Mouse (Mus musculus) neural tube, embryonic 14.5 days (tissue): ENCODE results near the gene AB124611. TPM values are rescaled to one million over a fixed set of nuclear protein-coding genes. Genes with fewer than 3 reads are reported as not detected.

Experiments used
- ATAC-seq: fragments of 200-750 bp; cut with Nextera tagmentation; 2 replicates; pipeline ENCODE4 v1.8.0; 2017; ENCODE audit warnings: low read depth, mild to moderate bottlenecking, moderate TSS enrichment, moderate library complexity
- H3K27ac ChIP-seq: fragments of 300-500 bp; sonication (generic); 2 replicates; pipeline ENCODE4 v1.5.1; 2014; ENCODE audit warnings: low read depth, mild to moderate bottlenecking, control low read depth, low read length, moderate library complexity, mixed read lengths
- H3K27me3 ChIP-seq: fragments of 300-500 bp; sonication (generic); 2 replicates; pipeline ENCODE4 v1.6.1; 2014; ENCODE audit warnings: low read length; ENCODE audit not compliant: control insufficient read depth, insufficient read depth
- H3K36me3 ChIP-seq: fragments of 300-500 bp; sonication (generic); 2 replicates; pipeline ENCODE4 v1.6.1; 2014; ENCODE audit warnings: low read length, mixed read lengths; ENCODE audit not compliant: control insufficient read depth, insufficient read depth
- H3K4me1 ChIP-seq: fragments of 300-500 bp; sonication (generic); 2 replicates; pipeline ENCODE4 v1.6.1; 2014; ENCODE audit warnings: low read length; ENCODE audit not compliant: control insufficient read depth, insufficient read depth
- H3K4me2 ChIP-seq: fragments of 300-500 bp; sonication (generic); 2 replicates; pipeline ENCODE4 v1.6.1; 2014; ENCODE audit warnings: mild to moderate bottlenecking, low read depth, low read length, control low read depth
- H3K4me3 ChIP-seq: fragments of 300-500 bp; sonication (generic); 2 replicates; pipeline ENCODE4 v1.5.1; 2014; ENCODE audit warnings: low read depth, low read length, control low read depth, mixed read lengths
- H3K9ac ChIP-seq: fragments of 300-500 bp; sonication (generic); replicated peaks from 2 replicates; pipeline ENCODE4 v1.6.1; 2014; ENCODE audit warnings: low read depth, mild to moderate bottlenecking, control low read depth, low read length, mixed read lengths
- H3K9me3 ChIP-seq: fragments of 300-500 bp; sonication (generic); 2 replicates; pipeline ENCODE4 v1.6.1; 2016; ENCODE audit warnings: low read length; ENCODE audit not compliant: control insufficient read depth
- WGBS: fragments of 180-500 bp; shearing (Covaris S2); extraction: QIAGEN DNeasy Blood & Tissue Kit; methylation state at CpG from one replicate; pipeline ENCODE4 v1.1.7; 2014; 5-methylcytosine and 5-hydroxymethylcytosine counted together
- polyA plus RNA-seq: library from polyadenylated mRNA; unstranded; fragments of >200 nt; fragmentation: Nextera tagmentation; extraction: Ambion mirVana; gene quantifications from 2 replicates; pipeline ENCODE4 v1.2.1, GENCODE M21; 2014

Gene AB124611
- polyA plus RNA-seq, 1 experiment from 2014 or later, result 2.5 TPM

DNA sequence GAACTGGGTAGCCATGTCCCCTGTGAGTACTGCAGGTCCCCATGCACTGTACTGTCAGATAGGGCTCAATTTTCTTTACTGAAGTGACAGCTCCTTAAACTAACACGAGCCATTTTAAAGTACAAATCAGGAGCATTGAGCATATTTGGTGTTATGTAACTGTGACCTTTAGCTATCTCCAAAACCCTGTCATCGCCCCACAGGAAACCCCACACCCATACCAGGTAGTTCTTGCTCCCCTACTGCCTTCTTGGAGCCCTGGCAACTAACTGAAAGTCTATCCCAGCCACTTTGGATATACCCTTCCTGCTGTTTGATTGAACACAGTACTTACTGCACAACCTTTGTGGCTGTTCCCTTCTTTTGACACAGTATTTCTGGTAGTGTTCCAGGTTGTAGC lies 41.1 kb downstream of the AB124611 start:
- Histone ChIP-seq H3K27me3 (no peaks in the 10 kb centered on the region), H3K9me3 (no peaks in the 10 kb centered on the region), H3K4me1 (no peaks in the 10 kb centered on the region), H3K4me2 (no peak overlapping the region), H3K4me3 (no peak overlapping the region), H3K27ac (no peak overlapping the region), H3K36me3 (peaks cover 18% of the 10 kb centered on the region), H3K9ac (no peak overlapping the region)
- WGBS, result 94% methylated on average over 2 of the region's 2 CpGs
- no peak for ATAC-seq

DNA sequence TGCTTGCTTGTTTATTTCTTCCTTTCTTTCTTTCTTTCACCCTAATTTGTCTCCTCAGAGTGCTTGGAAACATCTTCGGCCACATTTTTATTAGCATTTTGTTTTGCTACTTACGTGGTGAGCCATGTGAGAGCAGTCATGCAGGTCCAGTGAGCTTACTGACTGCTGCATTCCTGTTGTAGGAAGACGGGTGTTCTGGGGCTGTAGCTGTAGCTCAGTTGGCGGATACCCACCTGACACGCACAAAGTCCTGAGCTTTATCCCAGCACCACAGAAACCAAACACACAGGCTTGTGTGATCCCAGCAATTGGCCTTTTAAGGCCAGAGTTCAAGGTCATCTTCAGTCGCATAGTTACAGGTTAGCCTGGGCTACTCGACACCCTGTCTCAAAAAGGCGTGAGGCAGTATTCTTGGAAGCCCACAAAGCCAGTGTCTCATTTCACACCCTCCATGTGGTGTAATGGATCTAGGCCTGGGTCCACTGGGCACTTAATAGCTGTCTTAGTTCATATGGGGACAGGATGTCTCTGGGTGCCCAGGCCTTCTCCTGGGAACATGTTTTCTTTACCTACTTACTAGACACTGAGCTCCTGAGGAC lies 42.8 kb downstream of the AB124611 start:
- ATAC-seq, result no peak
- Histone ChIP-seq H3K27ac (no peak overlapping the region), H3K4me2 (no peak overlapping the region), H3K36me3 (peaks cover 27% of the 10 kb centered on the region), H3K4me1 (no peaks in the 10 kb centered on the region), H3K9ac (no peak overlapping the region), H3K9me3 (no peaks in the 10 kb centered on the region), H3K27me3 (no peaks in the 10 kb centered on the region), H3K4me3 (no peak overlapping the region)
- WGBS, result 86% methylated on average over 8 of the region's 8 CpGs

DNA sequence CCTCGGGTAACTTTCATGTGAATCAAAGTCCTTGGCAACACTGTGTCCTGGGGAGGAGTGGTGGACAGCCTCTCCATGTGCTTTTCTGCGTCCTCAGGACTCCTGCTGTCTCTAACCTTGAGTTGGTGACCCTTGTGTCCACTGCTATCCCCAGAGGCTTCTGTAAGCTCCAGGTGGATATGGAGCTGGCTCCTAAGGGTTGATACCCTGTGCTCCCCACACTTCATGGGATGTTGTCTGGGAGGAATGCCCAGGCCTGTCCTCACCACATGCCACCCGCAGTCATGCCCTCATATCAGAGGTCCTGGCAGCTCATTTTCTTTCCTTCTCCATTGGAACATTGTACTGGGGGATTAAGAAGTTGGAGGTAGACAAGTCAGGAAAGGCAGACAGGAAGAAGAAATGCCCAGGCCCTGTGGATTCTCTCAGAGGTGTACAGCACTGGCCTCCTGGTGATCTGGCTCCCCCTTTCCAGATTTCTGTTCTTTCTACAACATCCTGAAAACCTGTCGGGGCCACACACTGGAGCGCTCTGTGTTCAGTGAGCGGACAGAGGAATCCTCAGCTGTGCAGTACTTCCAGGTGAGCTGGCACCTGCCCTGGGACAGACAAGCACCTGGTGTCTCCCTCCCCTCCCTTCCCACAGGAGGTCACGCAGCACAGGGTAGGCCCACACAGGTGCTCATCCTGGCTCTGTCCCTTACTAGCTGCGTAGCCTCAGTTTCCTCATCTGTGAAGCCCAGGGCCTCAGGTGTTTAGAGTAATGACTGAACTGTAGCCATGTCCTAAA lies 48.2 kb downstream of the AB124611 start:
- Histone ChIP-seq H3K9ac (no peak overlapping the region), H3K27ac (no peak overlapping the region), H3K9me3 (no peaks in the 10 kb centered on the region), H3K36me3 (peaks cover 54% of the 10 kb centered on the region), H3K27me3 (no peaks in the 10 kb centered on the region), H3K4me1 (no peaks in the 10 kb centered on the region), H3K4me3 (no peak overlapping the region), H3K4me2 (no peak overlapping the region)
- ATAC-seq, result no peak
- WGBS, result 96% methylated on average over 8 of the region's 8 CpGs

DNA sequence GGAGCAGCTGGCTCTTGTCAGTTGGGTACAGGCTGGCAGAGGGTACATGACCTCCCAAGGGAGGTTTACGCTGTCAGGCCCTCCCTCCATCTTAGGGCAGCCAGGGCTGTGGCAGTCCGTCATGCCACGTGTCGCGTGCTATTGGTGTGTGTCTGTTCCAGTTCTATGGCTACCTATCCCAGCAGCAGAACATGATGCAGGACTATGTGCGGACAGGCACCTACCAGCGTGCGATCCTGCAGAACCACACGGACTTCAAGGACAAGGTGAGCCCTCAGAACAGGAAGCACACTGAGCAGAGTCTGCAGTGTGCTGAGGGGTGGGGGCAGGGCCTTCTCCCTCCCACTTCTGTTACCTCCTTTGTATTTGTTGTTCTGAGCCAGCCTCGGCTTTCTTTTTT lies 49.3 kb downstream of the AB124611 start:
- WGBS, result 96% methylated on average over 10 of the region's 10 CpGs
- H3K27me3 ChIP-seq, result no peaks in the 10 kb centered on the region
- H3K4me2 ChIP-seq, result no peak overlapping the region
- no peak overlapping the region for H3K9ac ChIP-seq
- H3K9me3 ChIP-seq, result no peaks in the 10 kb centered on the region
- H3K4me3 ChIP-seq, result no peak overlapping the region
- no peak overlapping the region for H3K27ac ChIP-seq
- no peak for ATAC-seq
- H3K36me3 ChIP-seq, result peaks cover 54% of the 10 kb centered on the region
- no peaks in the 10 kb centered on the region for H3K4me1 ChIP-seq

DNA sequence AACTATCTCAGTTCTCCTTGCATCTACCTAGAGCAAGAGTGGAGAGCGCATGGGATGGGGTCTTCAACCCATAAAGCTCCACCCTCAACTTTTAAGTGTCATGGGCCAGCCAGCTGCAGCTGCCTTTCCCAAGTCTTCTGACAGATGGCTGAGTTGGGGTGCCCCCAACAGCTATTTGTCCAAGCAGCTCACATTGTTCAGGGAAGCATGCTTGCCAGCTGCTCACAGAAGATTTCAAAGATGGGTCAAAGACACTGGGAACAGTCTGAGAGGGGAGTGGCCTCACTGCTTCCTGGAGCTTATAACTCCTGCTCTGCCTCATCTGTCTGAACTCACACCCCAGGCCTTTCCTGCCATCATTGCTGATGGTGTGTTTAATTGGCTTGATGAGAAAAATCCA lies 50.3 kb downstream of the AB124611 start:
- no peaks in the 10 kb centered on the region for H3K27me3 ChIP-seq
- H3K4me2 ChIP-seq, result no peak overlapping the region
- H3K9ac ChIP-seq, result no peak overlapping the region
- H3K4me3 ChIP-seq, result no peak overlapping the region
- H3K9me3 ChIP-seq, result no peaks in the 10 kb centered on the region
- peaks cover 52% of the 10 kb centered on the region for H3K36me3 ChIP-seq
- H3K27ac ChIP-seq, result no peak overlapping the region
- H3K4me1 ChIP-seq, result no peaks in the 10 kb centered on the region
- no peak for ATAC-seq
- 78% methylated on average over 1 of the region's 1 CpGs for WGBS

DNA sequence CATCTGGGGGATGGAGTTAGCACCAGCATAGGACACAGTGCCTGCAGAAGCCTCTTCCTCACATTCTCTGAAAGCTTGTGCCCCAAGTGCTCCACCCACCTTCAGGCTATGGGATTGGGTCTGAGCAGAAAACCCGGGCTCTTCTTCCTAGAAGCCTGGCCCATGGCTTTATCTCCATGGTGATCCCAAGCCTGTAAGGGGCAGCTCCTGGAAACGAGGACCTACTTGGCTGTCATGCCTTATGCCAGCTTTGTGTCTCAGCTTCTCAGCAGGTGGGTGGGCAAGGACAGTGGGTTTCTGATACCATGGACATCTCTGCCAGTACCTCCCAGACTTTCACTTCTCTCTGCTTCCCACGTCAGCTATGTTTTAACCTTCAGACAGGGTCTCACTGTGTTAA lies 52.2 kb downstream of the AB124611 start:
- 75% methylated on average over 3 of the region's 3 CpGs for WGBS
- Histone ChIP-seq H3K9ac (no peak overlapping the region), H3K27me3 (no peaks in the 10 kb centered on the region), H3K4me1 (no peaks in the 10 kb centered on the region), H3K4me2 (no peak overlapping the region), H3K4me3 (no peak overlapping the region), H3K9me3 (no peaks in the 10 kb centered on the region), H3K36me3 (peaks cover 46% of the 10 kb centered on the region), H3K27ac (no peak overlapping the region)
- ATAC-seq, result no peak

DNA sequence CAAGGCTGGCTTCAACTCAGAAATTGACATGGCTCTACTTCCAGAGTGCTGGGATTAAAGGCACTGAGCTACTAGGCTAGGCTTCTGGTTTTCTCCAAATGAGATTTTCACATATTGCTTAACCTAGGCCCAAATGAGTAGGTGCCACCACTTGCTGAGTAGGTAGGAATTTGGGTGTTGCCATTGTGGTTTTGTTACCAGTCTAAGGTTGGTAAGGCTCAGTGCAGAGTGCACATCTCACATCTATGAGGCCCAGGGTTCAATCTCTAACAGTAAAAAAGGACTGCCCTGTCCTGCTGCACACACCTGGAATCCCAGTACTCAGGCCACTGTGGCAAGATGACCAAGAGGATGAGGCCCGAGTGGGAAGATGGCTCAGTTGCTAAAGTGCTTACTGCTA lies 59.4 kb downstream of the AB124611 start:
- H3K36me3 ChIP-seq, result peaks cover 66% of the 10 kb centered on the region
- no peaks in the 10 kb centered on the region for H3K9me3 ChIP-seq
- WGBS, result 94% methylated on average over 1 of the region's 1 CpGs
- no peak for ATAC-seq
- H3K9ac ChIP-seq, result no peak overlapping the region
- no peak overlapping the region for H3K4me3 ChIP-seq
- no peaks in the 10 kb centered on the region for H3K4me1 ChIP-seq
- H3K27me3 ChIP-seq, result no peaks in the 10 kb centered on the region
- no peak overlapping the region for H3K4me2 ChIP-seq
- H3K27ac ChIP-seq, result no peak overlapping the region

DNA sequence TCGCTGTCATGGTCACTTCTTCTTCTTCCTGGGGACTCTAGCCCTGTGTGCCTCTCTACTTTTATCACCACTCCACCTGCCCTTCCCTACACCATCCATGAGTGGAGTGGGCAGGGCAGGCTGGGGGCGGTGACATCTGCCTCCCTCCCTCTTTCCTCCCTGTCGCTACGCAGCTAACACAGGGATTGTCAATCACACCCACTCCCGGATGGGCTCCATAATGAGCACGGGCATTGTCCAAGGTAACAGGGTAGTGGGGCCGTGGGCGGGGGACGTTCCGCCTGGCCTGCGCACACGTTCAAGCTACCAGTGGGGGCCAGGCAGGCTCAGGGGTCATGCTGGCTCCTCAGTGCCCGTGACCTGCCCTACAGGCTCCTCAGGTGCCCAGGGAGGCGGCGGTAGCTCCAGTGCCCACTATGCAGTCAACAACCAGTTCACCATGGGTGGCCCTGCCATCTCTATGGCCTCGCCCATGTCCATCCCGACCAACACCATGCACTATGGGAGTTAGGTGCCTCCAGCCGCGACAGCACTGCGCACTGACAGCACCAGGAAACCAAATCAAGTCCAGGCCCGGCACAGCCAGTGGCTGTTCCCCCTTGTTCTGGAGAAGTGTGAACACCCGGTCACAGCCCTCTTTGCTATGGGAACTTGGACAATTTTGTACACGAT lies 61.8 kb downstream of the AB124611 start:
- H3K4me2 ChIP-seq, result no peak overlapping the region
- no peaks in the 10 kb centered on the region; the same call in 1 of the 2 replicates for H3K27me3 ChIP-seq
- no peak overlapping the region for H3K9ac ChIP-seq
- no peak for ATAC-seq
- H3K4me1 ChIP-seq, result peaks cover 7% of the 10 kb centered on the region
- H3K27ac ChIP-seq, result no peak overlapping the region
- H3K4me3 ChIP-seq, result no peak overlapping the region
- no peaks in the 10 kb centered on the region for H3K9me3 ChIP-seq
- H3K36me3 ChIP-seq, result peaks cover 63% of the 10 kb centered on the region
- 89% methylated on average over 23 of the region's 23 CpGs for WGBS

DNA sequence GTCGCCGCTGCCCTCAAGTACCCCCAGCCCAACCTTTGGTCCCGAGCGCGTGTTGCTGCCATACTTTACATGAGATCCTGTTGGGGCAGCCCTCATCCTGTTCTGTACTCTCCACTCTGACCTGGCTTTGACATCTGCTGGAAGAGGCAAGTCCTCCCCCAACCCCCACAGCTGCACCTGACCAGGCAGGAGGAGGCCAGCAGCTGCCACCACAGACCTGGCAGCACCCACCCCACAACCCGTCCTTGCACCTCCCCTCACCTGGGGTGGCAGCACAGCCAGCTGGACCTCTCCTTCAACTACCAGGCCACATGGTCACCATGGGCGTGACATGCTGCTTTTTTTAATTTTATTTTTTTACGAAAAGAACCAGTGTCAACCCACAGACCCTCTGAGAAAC lies 62.4 kb downstream of the AB124611 start:
- WGBS, result 90% methylated on average over 8 of the region's 8 CpGs
- no peak for ATAC-seq
- Histone ChIP-seq H3K4me2 (no peak overlapping the region), H3K4me1 (peaks cover 7% of the 10 kb centered on the region), H3K4me3 (no peak overlapping the region), H3K9me3 (no peaks in the 10 kb centered on the region), H3K36me3 (peaks cover 57% of the 10 kb centered on the region), H3K9ac (no peak overlapping the region), H3K27ac (no peak overlapping the region), H3K27me3 (peaks cover 3% of the 10 kb centered on the region; the same call in 1 of the 2 replicates)
